Mouse (Mus musculus) G1E (cell line): ENCODE results near the gene Gm10406. TPM values are rescaled to one million over a fixed set of nuclear protein-coding genes. Genes with fewer than 3 reads are reported as not detected.
"Not testable (repeated sequence)": the region's sequence is repeated elsewhere in the genome, so short reads cannot be mapped to it uniquely, and the experiment has no call there.

ENCODE experiments used
- ATAC-seq: 2 replicates; pipeline ENCODE4 v1.8.0; 2016; ENCODE audit warnings: mild to moderate bottlenecking; ENCODE audit not compliant: insufficient number of reproducible peaks, poor library complexity, low FRiP score, severe bottlenecking; ENCODE audit errors: extremely low read depth
- DNase-seq: peaks from one replicate; pipeline ENCODE4 v3.0.0; 2012; ENCODE audit warnings: low spot score
- H3K27me3 ChIP-seq: 2 replicates; pipeline ENCODE4 v1.6.1; 2012; ENCODE audit warnings: mild to moderate bottlenecking, low read length, inconsistent platforms; ENCODE audit not compliant: insufficient read depth
- H3K36me3 ChIP-seq: replicated peaks from 2 replicates; pipeline ENCODE3; 2012; ENCODE audit warnings: mild to moderate bottlenecking, inconsistent platforms
- H3K4me1 ChIP-seq: 2 replicates; pipeline ENCODE4 v1.6.1; 2012; ENCODE audit warnings: low read depth, low read length, inconsistent platforms, mixed read lengths; ENCODE audit not compliant: insufficient read depth
- H3K4me3 ChIP-seq: 2 replicates; pipeline ENCODE4 v1.5.1; 2012; ENCODE audit warnings: low read depth, mild to moderate bottlenecking, inconsistent platforms, low read length, moderate library complexity, mixed read lengths
- H3K9me3 ChIP-seq: replicated peaks from 2 replicates; pipeline ENCODE4 v1.6.1; 2012; ENCODE audit warnings: inconsistent platforms
- polyA plus RNA-seq: library from polyadenylated mRNA; stranded (reverse); fragments of >175 nt; gene quantifications from 2 replicates; pipeline ENCODE4 v1.2.3, GENCODE M21; 2012
- total RNA-seq, 2 experiments: library from RNA; stranded (forward) in 1 of 2; stranded (reverse) in 1 of 2; fragments of 200-1000 nt in 1 of 2; fragments of >200 nt in 1 of 2; fragmentation: Nextera tagmentation in 1 of 2; gene quantifications; 2 replicates each; pipeline ENCODE4 v1.2.3; 2014 to 2017

Gene Gm10406
- total RNA-seq (2014; fragmentation: Nextera tagmentation) (not detected in 2 replicates), total RNA-seq (2017) (0.49 TPM in 1 of 2 replicates, not detected in the other), polyA plus RNA-seq (not detected in 2 replicates)

DNA sequence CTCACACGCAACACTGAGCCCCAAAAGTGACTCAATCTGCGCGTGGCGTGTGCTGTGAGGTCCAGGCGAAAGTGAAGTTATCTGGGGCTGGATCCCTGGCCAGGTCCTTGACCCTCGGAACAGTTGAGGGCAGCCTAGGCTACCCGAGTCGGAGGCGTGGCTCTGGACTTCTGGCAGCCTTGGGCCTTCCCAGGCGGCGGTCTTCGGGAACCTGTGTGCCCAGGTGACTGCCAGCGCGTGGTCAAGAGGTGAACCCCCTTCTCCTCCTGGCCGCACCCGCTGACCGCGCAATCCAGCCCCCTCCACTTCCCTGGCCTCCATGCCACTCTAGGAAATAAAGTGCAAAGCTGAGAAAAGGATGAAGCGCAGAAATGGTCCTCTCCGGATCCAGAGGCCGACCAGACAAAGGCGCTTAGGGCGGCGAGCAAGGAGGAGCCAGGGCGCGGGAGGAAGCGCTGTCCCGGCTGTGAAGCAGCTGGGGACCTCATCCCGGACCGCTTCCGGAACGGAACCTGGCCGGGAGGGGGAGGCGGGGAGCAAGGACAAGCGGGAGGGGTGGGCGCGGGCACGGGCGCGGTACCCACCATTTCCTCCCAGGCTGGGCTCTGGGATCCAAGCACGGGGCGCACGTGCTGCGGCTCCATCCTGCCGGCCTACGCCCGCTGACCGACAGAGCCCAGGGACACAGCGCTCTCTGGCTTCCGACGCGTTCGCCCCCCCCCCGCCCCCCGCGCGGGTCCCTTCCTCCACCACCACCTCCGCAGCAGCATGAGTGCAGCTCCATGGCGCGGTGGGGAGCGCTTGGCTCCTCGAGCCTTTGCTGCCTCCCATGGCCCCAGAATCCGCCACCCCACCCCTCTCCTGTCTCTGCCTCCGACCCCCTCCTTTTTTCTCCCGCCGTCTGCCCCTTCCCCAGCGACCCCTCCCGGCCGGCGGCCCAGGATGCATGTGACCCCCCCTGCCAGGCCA, at the start of gene Gm10406:
TSS of gene Gm10406 (minus strand) at position 669 of the 969 bp plus-strand sequence.
- not testable (repeated sequence) for H3K4me1 ChIP-seq, H3K36me3 ChIP-seq, ATAC-seq, H3K4me3 ChIP-seq, H3K9me3 ChIP-seq, H3K27me3 ChIP-seq, DNase-seq

DNA sequence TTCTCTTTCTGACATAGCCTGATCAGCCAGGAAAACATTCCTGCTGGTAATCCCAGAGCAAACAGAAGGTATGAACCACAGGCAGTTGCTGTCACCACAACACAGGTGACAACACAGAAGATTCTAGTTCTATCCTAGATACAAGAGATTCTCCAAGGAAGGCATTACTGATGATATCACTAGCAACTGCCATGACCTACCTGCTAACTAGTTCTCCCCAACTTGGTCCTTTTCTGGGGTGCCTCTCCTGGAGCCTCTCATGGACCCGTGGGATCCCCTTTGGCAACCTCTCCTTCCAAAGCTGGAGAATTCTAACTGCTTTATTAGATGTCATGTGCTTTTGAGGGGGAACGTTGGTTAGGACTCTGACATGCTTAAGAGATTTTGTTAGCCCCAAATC, 17.6 kb upstream of the Gm10406 start, which contains the start of gene Gm3685:
TSS of gene Gm3685 (minus strand) at position 101 of the 400 bp plus-strand sequence.
- DNase-seq, H3K27me3 ChIP-seq, H3K36me3 ChIP-seq, H3K9me3 ChIP-seq, ATAC-seq, H3K4me1 ChIP-seq, H3K4me3 ChIP-seq: not testable (repeated sequence)

DNA sequence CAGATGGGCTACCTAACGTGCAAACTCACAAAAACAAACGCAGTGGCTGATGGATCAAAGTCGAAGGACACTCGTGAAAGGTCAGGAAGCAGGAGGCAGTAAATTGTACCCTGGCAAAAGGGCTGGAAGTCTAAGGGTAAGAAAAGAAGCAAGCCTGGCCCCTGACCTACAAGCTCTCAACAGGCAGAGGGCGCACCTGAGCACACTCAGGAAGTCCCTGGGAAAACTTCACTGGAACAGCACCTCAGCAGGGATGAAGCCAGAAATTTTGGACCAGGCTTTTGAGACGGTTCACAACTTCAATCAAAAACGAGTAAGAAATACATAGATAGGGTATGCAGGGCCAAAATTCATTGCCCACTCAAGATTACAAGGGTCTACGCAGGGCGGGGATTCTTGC, 975 bp downstream of the Gm10406 start:
- H3K4me1 ChIP-seq, H3K9me3 ChIP-seq, H3K27me3 ChIP-seq, ATAC-seq, H3K4me3 ChIP-seq, DNase-seq, H3K36me3 ChIP-seq: not testable (repeated sequence)

DNA sequence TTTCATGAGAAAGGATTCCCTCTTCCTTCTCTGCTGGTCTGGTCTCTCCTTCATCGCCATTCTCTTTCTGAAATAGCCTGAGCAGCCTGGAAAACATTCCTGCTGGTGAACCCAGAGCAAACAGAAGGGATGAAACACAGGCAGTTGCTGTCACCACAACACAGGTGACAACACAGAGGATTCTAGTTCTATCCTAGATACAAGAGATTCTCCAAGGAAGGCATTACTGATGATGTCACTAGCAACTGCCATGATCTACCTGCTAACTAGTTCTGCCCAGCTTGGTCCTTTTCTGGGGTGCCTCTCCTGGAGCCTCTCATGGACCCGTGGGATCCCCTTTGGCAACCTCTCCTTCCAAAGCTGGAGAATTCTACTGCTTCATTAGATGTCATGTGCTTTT, 53.5 kb downstream of the Gm10406 start, which contains the start of gene Gm6356:
TSS of gene Gm6356 (minus strand) at position 101 of the 400 bp plus-strand sequence.
- not testable (repeated sequence) for H3K36me3 ChIP-seq, H3K4me3 ChIP-seq, H3K27me3 ChIP-seq, H3K4me1 ChIP-seq, DNase-seq, ATAC-seq, H3K9me3 ChIP-seq

Other genes with a start within 250 kb of the Gm10406 start
- not detected in 2 replicates for gene Gm3642, start 187.1 kb downstream of the Gm10406 start, total RNA-seq (2014; fragmentation: Nextera tagmentation)
- 0.22 TPM in 1 of 2 replicates, not detected in the other for gene Gm3642, start 187.1 kb downstream of the Gm10406 start, total RNA-seq (2017)
- not detected in 2 replicates for gene Gm3642, start 187.1 kb downstream of the Gm10406 start, polyA plus RNA-seq
- gene Gm3667, start 137.5 kb downstream of the Gm10406 start, total RNA-seq (2014; fragmentation: Nextera tagmentation): not detected in 2 replicates
- not detected in 2 replicates for gene Gm3667, start 137.5 kb downstream of the Gm10406 start, total RNA-seq (2017)
- gene Gm3667, start 137.5 kb downstream of the Gm10406 start, polyA plus RNA-seq: not detected in 2 replicates
- gene Gm6356, start 53.6 kb downstream of the Gm10406 start, total RNA-seq (2014; fragmentation: Nextera tagmentation): not detected in 2 replicates
- 0.11 TPM in 1 of 2 replicates, not detected in the other for gene Gm6356, start 53.6 kb downstream of the Gm10406 start, total RNA-seq (2017)
- not detected in 2 replicates for gene Gm6356, start 53.6 kb downstream of the Gm10406 start, polyA plus RNA-seq
- not detected in 2 replicates for gene Gm3685, start 17.5 kb upstream of the Gm10406 start, total RNA-seq (2014; fragmentation: Nextera tagmentation)
- gene Gm3685, start 17.5 kb upstream of the Gm10406 start, total RNA-seq (2017): not detected in 2 replicates
- gene Gm3685, start 17.5 kb upstream of the Gm10406 start, polyA plus RNA-seq: not detected in 2 replicates
- gene Gm3696, start 73.2 kb upstream of the Gm10406 start, total RNA-seq (2014; fragmentation: Nextera tagmentation): not detected in 2 replicates
- 0.49 TPM in 1 of 2 replicates, not detected in the other for gene Gm3696, start 73.2 kb upstream of the Gm10406 start, total RNA-seq (2017)
- not detected in 2 replicates for gene Gm3696, start 73.2 kb upstream of the Gm10406 start, polyA plus RNA-seq
- not detected in 2 replicates for gene Gm6676, start 98.0 kb upstream of the Gm10406 start, total RNA-seq (2014; fragmentation: Nextera tagmentation)
- not detected in 2 replicates for gene Gm6676, start 98.0 kb upstream of the Gm10406 start, total RNA-seq (2017)
- not detected in 2 replicates for gene Gm6676, start 98.0 kb upstream of the Gm10406 start, polyA plus RNA-seq
- gene Gm3512, start 147.1 kb upstream of the Gm10406 start, total RNA-seq (2014; fragmentation: Nextera tagmentation): not detected in 2 replicates
- not detected in 2 replicates for gene Gm3512, start 147.1 kb upstream of the Gm10406 start, total RNA-seq (2017)
- not detected in 2 replicates for gene Gm3512, start 147.1 kb upstream of the Gm10406 start, polyA plus RNA-seq
- not detected in 2 replicates for gene Gm16434, start 167.1 kb upstream of the Gm10406 start, total RNA-seq (2014; fragmentation: Nextera tagmentation)
- not detected in 2 replicates for gene Gm16434, start 167.1 kb upstream of the Gm10406 start, total RNA-seq (2017)
- gene Gm16434, start 167.1 kb upstream of the Gm10406 start, polyA plus RNA-seq: not detected in 2 replicates
- not detected in 2 replicates for gene Gm3727, start 237.3 kb upstream of the Gm10406 start, total RNA-seq (2014; fragmentation: Nextera tagmentation)
- gene Gm3727, start 237.3 kb upstream of the Gm10406 start, total RNA-seq (2017): 0.11 and 0.17 TPM in 2 replicates
- gene Gm3727, start 237.3 kb upstream of the Gm10406 start, polyA plus RNA-seq: not detected in 2 replicates